Mouse (Mus musculus) effector memory CD4-positive, alpha-beta T cell, adult 7 months (primary cell): Measurements from ENCODE around the gene Alg6. TPM values are rescaled to one million over a fixed set of nuclear protein-coding genes. Genes with fewer than 3 reads are reported as not detected.

Source experiments
- polyA plus RNA-seq: library from polyadenylated mRNA; unstranded; fragments of 100-300 nt; shearing (Covaris generic); gene quantifications from one replicate; pipeline ENCODE4 v1.2.1, GENCODE M21; 2017

The Alg6 gene
- polyA plus RNA-seq, result 6.5 TPM

GRCm38 (mm10) chr4:99714904-99715782, at the start of gene Alg6:
Gene Alg6, plus strand, starts transcription at chr4:99715664.

Other genes with a start within 250 kb of the Alg6 start
- not detected for gene Foxd3, start 59.4 kb upstream of the Alg6 start, polyA plus RNA-seq
- gene Efcab7, start 113.5 kb downstream of the Alg6 start, polyA plus RNA-seq, result 2.2 TPM
- 37.5 TPM for gene Pgm1, start 213.8 kb downstream of the Alg6 start, polyA plus RNA-seq
- gene Itgb3bp, start 214.1 kb downstream of the Alg6 start, polyA plus RNA-seq, result 16.9 TPM